Mouse (Mus musculus): Measurements from ENCODE around the gene Gtf2f2. TPM values are rescaled to one million over a fixed set of nuclear protein-coding genes. Genes with fewer than 3 reads are reported as not detected.
"Not testable (repeated sequence)": the region's sequence is repeated elsewhere in the genome, so short reads cannot be mapped to it uniquely, and the experiment has no call there.

Gene Gtf2f2
- total RNA-seq, 2 experiments from 2014 or later, result 22.4 to 23.0 TPM

DNA sequence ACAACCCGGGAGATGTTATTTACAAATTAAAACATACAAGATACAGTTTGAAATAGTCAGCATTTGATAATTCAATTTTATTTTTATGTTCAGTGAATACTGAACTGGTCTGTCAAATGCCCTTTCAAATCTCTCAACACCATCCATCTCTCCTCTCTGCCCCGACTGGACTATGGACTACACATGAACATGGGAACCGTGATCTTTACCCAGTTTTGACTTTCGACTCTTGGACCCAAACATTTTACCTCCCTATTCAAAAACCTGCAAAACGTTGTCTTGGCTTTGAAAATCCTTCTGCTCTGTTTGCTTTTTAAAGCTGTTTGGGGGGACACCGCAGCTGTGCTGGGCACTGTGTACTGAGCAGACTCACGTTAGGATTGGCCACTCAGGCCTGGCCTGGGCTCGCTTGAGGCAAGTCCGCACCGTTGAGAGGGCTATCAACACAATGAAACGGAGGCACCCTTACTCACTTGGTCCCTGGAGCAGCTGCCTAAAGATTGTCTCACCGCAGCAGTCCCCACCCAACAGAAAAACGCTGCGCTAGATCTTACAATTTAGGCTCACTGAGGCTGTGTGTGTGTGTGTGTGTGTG, 140.8 kb downstream of the Gtf2f2 start:
- DNase-seq (ENCODE audit: low spot score in 2 of 2), result no peak

DNA sequence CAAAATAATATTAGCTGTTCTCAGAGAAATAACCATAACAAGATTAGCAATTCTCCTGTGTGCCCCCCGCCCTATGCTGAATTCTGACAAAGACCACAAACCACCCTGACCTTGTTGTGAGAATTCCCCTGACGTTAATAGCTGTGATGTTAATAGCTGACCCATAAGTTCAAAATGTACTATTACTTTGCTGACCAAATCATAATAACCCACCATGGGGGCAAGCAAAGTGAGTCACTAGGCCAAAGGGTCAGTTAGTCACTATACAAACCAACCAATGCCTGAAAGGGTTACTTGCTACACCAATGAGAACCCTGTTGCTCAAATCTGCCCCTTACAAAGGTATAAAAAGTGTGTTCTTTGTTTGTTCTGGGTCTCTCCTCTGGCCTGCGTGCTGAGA, 142.6 kb downstream of the Gtf2f2 start:
- not testable (repeated sequence) for DNase-seq (ENCODE audit: low spot score in 2 of 2)

GRCm38 (mm10) chr14:75866706-75867333, 143.8 kb downstream of the Gtf2f2 start:
- DNase-seq (ENCODE audit: low spot score in 2 of 2), result no peak

GRCm38 (mm10) chr14:75863549-75864409, 146.9 kb downstream of the Gtf2f2 start:
- peak in 1 of 2 experiments; percentile 49 for DNase-seq (ENCODE audit: low spot score in 2 of 2)

DNA sequence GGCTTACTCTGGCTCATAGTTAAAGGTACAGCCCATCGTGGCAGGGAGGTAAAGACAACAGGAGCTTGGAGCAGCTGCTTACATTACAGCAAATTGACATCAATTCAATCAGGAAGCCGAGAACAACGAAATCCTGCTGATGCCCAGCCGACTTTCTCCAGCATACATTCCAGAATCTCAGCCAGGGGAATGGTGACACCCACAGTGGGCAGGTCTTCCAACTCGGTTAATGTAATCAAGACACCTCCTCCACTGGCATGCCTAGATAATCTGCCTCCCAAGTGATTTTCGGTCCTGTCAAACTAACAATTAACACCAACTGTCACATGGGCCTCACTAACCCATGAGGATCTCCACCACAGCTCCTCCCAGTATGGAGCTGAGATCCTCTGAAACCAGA, 148.0 kb downstream of the Gtf2f2 start:
- no peak for DNase-seq (ENCODE audit: low spot score in 2 of 2)

DNA sequence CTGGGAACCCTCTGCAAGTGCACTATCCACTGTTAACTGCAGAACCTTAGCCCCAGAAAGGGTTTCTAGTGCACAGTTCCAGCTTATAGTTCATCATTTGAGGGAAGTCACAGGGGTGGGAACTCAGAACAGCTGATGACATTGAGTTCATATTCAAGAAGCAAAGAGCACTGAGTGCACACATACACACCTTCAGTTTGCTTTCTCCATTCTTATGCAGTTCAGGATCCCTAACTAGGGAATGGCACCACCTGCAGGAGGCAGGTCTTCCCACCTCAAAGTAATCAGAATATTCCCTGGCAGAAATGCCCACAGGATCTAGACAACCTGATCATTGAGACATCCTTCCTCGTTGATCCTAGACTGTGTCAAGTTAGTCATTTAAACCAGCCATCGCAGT, 151.0 kb downstream of the Gtf2f2 start:
- no peak for DNase-seq (ENCODE audit: low spot score in 2 of 2)

- DNase-seq (ENCODE audit: low spot score in 2 of 2), result no peak
These were observed 152.5 kb downstream of the Gtf2f2 start for GRCm38 (mm10) chr14:75858181-75858580.

- DNase-seq (ENCODE audit: low spot score in 2 of 2), result peak; percentile 47 to 65
These were observed 155.2 kb downstream of the Gtf2f2 start for GRCm38 (mm10) chr14:75855263-75855992.

- DNase-seq (ENCODE audit: low spot score in 2 of 2), result no peak
These were observed 158.6 kb downstream of the Gtf2f2 start for GRCm38 (mm10) chr14:75852016-75852415.

DNA sequence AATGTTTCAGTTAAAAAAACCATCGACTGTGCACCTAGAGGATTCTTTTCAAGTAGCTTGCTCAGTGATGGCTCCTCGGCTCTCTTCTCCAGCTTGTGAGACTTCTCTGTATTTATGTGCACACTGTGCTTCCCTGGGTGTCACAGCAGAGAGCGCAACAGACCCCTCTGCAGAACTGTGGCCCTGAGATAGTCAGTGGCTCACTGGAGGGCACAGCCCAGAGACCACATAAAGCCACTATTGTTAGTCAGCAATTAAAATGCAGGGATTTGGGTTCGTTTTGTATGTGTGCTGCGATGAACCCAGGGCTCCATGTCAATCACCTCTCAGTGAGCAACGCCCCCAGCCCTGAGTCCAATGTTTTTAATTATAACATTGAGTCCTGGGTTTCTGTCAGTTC, 159.8 kb downstream of the Gtf2f2 start:
- DNase-seq (ENCODE audit: low spot score in 2 of 2), result no peak

- DNase-seq (ENCODE audit: low spot score in 2 of 2), result no peak
These were observed 160.7 kb downstream of the Gtf2f2 start for GRCm38 (mm10) chr14:75849842-75850568.

DNA sequence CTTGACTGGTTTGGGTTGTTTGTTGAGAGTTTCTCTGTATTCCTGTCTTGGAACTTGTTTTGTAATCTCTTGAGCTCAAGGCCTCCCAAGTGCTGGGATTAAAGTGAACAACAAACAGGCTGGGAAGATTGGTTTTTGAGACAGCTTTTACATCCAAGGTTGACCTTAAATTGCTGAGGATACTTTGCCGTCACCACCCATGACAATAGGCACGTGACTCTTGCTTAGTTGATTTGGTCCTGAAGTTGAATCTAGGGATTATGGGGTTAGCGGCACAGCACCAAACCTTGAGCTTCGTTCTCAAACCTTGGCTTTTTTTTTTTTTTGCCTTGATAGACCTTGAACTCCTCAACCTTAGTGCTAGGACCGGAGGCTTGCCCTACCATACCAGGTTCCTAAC, 161.4 kb downstream of the Gtf2f2 start:
- DNase-seq (ENCODE audit: low spot score in 2 of 2), result no peak

DNA sequence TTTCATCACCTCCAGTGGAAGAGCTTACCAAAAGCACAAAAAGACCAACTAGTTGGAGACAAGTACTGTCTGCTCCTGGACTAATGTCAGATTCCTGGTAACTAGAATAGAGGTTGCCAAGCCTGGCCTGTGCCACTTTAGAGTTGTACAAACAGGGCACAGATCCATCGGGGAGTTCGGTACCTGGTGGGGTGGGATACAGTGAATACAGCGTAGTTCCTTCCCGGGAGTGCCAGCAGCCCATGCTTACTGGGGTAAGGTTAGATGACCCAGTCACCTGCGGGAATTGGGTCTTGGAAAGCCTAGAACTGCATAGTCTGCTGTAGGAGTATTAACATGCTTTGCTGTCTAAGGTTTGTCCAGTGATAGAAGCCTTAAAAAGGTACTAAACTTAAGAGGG, 162.2 kb downstream of the Gtf2f2 start:
- no peak for DNase-seq (ENCODE audit: low spot score in 2 of 2)

DNA sequence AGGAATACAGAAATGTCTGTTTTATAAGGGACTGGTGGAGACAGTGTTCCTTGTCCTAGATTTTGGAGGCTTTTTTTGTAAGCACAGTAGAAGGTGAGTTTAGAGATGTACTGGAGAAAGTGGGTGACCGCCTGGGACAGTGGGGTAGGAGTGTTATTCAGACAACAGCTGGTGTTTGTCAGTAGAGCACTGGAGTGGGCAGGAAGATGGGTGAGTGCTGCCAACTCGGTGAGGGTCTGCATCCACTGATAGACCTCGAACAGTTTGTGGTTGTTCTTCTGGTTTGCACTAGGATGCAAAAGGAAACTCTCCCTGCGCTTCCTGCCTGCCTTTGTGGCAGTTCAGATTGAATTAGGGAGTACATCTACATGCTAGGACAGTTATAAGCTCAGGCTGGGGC, 163.0 kb downstream of the Gtf2f2 start:
- DNase-seq (ENCODE audit: low spot score in 2 of 2), result no peak

Other genes starting within 250 kb of the Gtf2f2 start
- gene Slc25a30, start 223.8 kb downstream of the Gtf2f2 start, total RNA-seq (2021), result 10 to 100 TPM; 12.8 to 14.3 TPM
- gene Tpt1, start 165.8 kb downstream of the Gtf2f2 start, total RNA-seq (2021), result 100 to 1,000 TPM; 912 to 940 TPM
- 10 to 100 TPM; 55.5 to 59.9 TPM for gene Kctd4, start 55.9 kb downstream of the Gtf2f2 start, total RNA-seq (2021)
- gene Gpalpp1, start 99.9 kb upstream of the Gtf2f2 start, total RNA-seq (2021), result 10 to 100 TPM; 25.9 to 27.2 TPM
- gene Nufip1, start 100.0 kb upstream of the Gtf2f2 start, total RNA-seq (2021), result 10 to 100 TPM in 1 of 2 experiments, 1 to 10 TPM in 1; 8.6 to 10.1 TPM